Mouse (Mus musculus) spleen, postnatal 0 days (tissue): Measurements from ENCODE around the gene Usp53. TPM values are rescaled to one million over a fixed set of nuclear protein-coding genes. Genes with fewer than 3 reads are reported as not detected.

Experiments
- polyA plus RNA-seq: library from polyadenylated mRNA; unstranded; fragments of >200 nt; fragmentation: Nextera tagmentation; extraction: Ambion mirVana; gene quantifications from 2 replicates; pipeline ENCODE4 v1.2.1, GENCODE M21; 2015

Gene Usp53
- 3.5 and 4.9 TPM in 2 replicates for polyA plus RNA-seq

DNA sequence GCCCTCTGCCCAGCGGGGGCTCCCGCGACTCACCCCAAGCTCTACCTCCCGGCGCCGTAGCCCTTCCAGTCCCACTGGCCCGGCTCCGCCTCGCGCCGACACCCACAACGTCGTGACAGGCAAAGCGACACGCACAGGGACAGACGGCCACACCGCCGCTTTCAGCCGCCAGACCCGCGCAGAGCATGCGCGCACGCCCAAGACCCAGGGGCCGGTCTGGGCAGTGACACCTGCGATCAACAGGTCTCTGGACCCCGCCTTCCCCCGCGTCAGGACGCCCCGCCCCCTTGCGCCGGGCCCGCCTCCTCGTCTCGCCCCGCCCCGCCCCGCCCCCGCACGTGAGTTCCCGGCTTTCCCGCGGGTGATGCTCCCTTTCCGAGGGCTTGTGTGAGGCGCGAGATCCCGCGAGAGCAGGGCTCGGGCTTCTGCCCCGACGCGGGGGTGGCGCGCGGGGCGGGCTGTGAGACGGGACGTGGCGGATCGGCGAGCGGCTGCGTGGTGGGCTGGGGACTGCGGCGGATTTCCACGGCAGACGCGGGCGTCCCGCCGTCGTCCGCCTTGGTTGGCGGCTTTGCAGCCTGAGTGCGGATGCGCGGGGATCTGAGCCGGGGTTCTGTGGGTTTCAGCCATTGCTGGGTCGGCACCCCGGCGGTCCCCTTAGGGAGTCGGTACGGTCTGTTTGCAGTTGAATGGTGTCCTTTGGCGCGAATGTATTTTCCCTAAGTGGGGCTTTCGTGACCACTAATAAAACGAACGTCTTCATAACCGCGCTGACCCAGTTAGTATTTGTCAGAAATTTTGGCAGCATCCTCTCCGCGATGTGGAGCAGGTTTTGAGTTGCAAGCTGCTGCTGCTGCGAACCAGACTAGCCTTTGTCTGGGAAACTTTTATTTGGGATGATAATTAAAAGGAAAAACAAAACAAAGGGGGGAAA, at the start of gene Usp53:
Gene Usp53 (minus strand): TSS at position 262 of the 934 bp plus-strand sequence.

DNA sequence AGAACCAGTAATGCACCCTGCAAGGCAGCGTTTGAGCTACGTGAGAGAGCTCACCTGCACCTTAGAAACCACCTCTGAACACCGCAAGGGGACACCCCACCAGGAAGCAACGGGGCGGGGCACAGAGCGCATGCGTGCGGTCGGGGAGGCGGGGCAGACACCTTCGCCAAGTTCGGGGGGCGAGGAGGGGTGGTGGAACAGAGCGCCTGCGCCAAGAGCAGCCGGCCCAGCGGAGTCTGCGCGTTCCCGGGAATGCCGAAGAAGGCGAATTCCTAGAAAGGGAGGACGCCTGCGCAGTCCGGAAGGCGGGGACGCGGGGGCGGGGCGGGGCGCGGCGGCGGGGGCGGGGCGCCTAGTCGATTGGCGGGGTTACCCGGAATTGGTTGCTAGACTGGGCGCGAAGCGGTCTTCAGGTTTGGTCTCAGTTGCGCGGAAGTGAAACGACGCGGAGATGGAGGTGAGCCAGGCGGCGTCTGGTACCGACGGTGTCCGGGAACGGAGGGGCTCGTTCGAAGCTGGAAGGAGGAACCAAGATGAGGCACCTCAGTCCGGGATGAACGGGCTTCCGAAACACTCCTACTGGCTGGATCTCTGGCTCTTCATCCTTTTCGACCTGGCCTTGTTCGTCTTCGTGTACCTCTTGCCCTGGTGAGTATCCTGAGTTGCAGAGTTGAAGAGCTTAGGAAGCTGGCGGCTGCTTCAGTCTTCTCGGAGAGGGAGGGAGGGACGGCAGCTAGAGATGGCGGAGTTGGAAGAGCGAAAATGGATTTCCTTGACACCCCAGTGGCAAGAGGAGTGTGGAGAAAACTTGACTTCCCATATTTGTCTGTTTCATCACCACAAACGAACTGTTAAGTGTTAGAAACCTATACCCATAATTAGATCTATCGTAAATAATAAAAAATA, 60.0 kb downstream of the Usp53 start, which contains the start of gene 1810037I17Rik:
Gene 1810037I17Rik (plus strand): TSS at position 195 of the 906 bp plus-strand sequence.

DNA sequence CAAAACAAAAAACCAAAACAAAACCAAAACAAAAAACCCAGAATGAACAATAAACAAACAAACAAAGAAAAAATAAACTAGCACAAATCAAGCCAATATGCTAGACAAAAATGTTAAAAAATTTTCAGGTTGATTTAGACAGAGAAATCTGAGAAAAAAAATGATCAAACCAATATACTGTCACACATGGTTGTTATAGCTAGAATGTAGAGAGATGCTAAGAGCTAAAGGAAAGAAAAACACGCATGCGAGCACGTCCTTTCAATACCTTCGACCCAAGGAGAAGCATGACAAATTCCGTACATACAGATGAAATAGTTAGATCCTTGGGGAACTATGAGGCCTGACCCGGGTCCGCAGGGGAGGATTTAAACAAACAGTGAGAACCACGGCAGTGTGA, 65.0 kb downstream of the Usp53 start, which contains the start of gene Gm10959:
Gene Gm10959 (minus strand): TSS at position 101 of the 400 bp plus-strand sequence.

DNA sequence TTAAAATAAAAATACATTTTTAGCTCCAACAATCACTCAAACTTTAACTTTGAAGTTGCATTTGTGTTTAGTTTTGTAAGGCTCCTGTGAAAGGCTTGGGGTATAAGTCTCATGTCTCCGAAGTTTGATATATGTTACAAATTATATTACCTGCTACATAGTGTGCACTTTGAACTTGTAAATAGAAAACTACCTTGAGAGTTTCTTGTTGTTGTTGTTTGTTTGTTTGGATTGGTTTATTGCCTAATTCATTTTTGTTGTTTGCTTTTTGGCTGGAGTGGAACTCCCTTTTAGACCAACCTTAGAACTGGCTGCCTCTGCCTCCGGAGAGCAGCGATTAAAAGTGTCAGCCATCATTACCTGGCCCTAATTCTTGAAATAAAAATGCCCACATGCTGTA, 89.5 kb downstream of the Usp53 start, which contains the start of gene Fabp2:
Gene Fabp2 (plus strand): TSS at position 301 of the 400 bp plus-strand sequence.

Other genes starting within 250 kb of the Usp53 start
- 0.17 TPM in 1 of 2 replicates, not detected in the other for gene Fabp2, start 89.4 kb downstream of the Usp53 start, polyA plus RNA-seq
- not detected in 2 replicates for gene Gm10959, start 65.2 kb downstream of the Usp53 start, polyA plus RNA-seq
- 125 and 151 TPM in 2 replicates for gene 1810037I17Rik, start 60.3 kb downstream of the Usp53 start, polyA plus RNA-seq
- gene Myoz2, start 50.5 kb upstream of the Usp53 start, polyA plus RNA-seq = not detected in 2 replicates